Mouse (Mus musculus) neural tube, embryonic 10.5 days (tissue): ENCODE data around the gene Ncf1.

Source experiments
- DNase-seq: peaks from one replicate; pipeline ENCODE4 v3.0.0-alpha.2; 2017; ENCODE audit warnings: low spot score; ENCODE audit errors: extremely low spot score

Gene Ncf1

GRCm38 (mm10) chr5:134244890-134245289 lies 15.5 kb upstream of the Ncf1 start:
- no peak for DNase-seq

GRCm38 (mm10) chr5:134243661-134244436 lies 14.4 kb upstream of the Ncf1 start:
- DNase-seq: no peak

GRCm38 (mm10) chr5:134241831-134242230 lies 12.4 kb upstream of the Ncf1 start:
- DNase-seq: no peak

GRCm38 (mm10) chr5:134237936-134238760 lies 8.7 kb upstream of the Ncf1 start:
- peak; percentile 49 for DNase-seq

- no peak for DNase-seq
Observed at GRCm38 (mm10) chr5:134237508-134237907, 8.1 kb upstream of the Ncf1 start.

- DNase-seq: no peak
Observed at GRCm38 (mm10) chr5:134236796-134237195, 7.4 kb upstream of the Ncf1 start.

GRCm38 (mm10) chr5:134236241-134236640 lies 6.8 kb upstream of the Ncf1 start:
- DNase-seq: no peak

- no peak for DNase-seq
Observed at GRCm38 (mm10) chr5:134235111-134235510, 5.7 kb upstream of the Ncf1 start.

- no peak for DNase-seq
Observed at GRCm38 (mm10) chr5:134234205-134234604, 4.8 kb upstream of the Ncf1 start.

- DNase-seq: no peak
Observed at GRCm38 (mm10) chr5:134233244-134233651, 3.8 kb upstream of the Ncf1 start.

GRCm38 (mm10) chr5:134232568-134232967 lies 3.1 kb upstream of the Ncf1 start:
- DNase-seq: no peak

- DNase-seq: no peak
Observed at GRCm38 (mm10) chr5:134232111-134232510, 2.7 kb upstream of the Ncf1 start.

- no peak for DNase-seq
Observed at GRCm38 (mm10) chr5:134231376-134231775, 2.0 kb upstream of the Ncf1 start.

- DNase-seq: no peak
Observed at GRCm38 (mm10) chr5:134228249-134228638, 1.2 kb downstream of the Ncf1 start.

- peak; percentile 54 for DNase-seq
Observed at GRCm38 (mm10) chr5:134227574-134228248, 1.7 kb downstream of the Ncf1 start.

- no peak for DNase-seq
Observed at GRCm38 (mm10) chr5:134226946-134227345, 2.5 kb downstream of the Ncf1 start.

- no peak for DNase-seq
Observed at GRCm38 (mm10) chr5:134225110-134225901, 4.1 kb downstream of the Ncf1 start.

- DNase-seq: no peak
Observed at GRCm38 (mm10) chr5:134221708-134222150, 7.7 kb downstream of the Ncf1 start.

GRCm38 (mm10) chr5:134221278-134221677 lies 8.1 kb downstream of the Ncf1 start:
- no peak for DNase-seq

GRCm38 (mm10) chr5:134217900-134218299 lies 11.5 kb downstream of the Ncf1 start:
- DNase-seq: no peak
